18 mouse cellular contexts compared by ENCODE assay signal in genomic region chr9:57493532-57493931, GRCm38 (mm10). TPM values are rescaled to one million over a fixed set of nuclear protein-coding genes. Genes with fewer than 3 reads are reported as not detected.
"Had no signal": no experiment of that assay in that cellular context is flagged by ENCODE, and none has a peak within 500 bp of the region (broad histone marks: within the 10 kb centered on the region; RNA-seq: fewer than 3 reads in every experiment).

No protein-coding gene starts in this region.

- DNase-seq: liver, postnatal 0 days; lung, adult 2 months; lung, postnatal 14 days; lung, postnatal 36 days; right cerebral cortex, postnatal 14 days; thymus, adult 18-20 months; thymus, postnatal 14 days; thymus, postnatal 4 days had no signal

- H3K4me1 ChIP-seq: lung, embryonic 15.5 days; megakaryocyte, embryonic 14.5 days; stomach, embryonic 15.5 days had no signal

- H3K9me3 ChIP-seq: lung, embryonic 15.5 days; midbrain, embryonic 12.5 days; midbrain, embryonic 15.5 days; neural tube, embryonic 12.5 days; stomach, embryonic 15.5 days had no signal

- H3K27me3 ChIP-seq: lung, embryonic 15.5 days; stomach, embryonic 15.5 days had no signal

- H3K27ac ChIP-seq: lung, embryonic 15.5 days; macrophage; midbrain, embryonic 12.5 days; midbrain, embryonic 15.5 days; neural tube, embryonic 12.5 days; stomach, embryonic 15.5 days had no signal

- H3K9ac ChIP-seq: liver, postnatal 0 days; lung, embryonic 15.5 days; midbrain, embryonic 12.5 days; midbrain, embryonic 15.5 days; neural tube, embryonic 12.5 days; stomach, embryonic 15.5 days had no signal

- H3K36me3 ChIP-seq: lung, embryonic 15.5 days; midbrain, embryonic 12.5 days; midbrain, embryonic 15.5 days; neural tube, embryonic 12.5 days; stomach, embryonic 15.5 days had no signal

- ATAC-seq: liver, postnatal 0 days; lung, postnatal 0 days; midbrain, embryonic 15.5 days had no signal

- H3K4me3 ChIP-seq: lung, embryonic 15.5 days; megakaryocyte, embryonic 14.5 days; midbrain, embryonic 12.5 days; midbrain, embryonic 15.5 days; neural tube, embryonic 12.5 days; stomach, embryonic 15.5 days had no signal

- H3K4me2 ChIP-seq: lung, embryonic 15.5 days; midbrain, embryonic 12.5 days; midbrain, embryonic 15.5 days; neural tube, embryonic 12.5 days; stomach, embryonic 15.5 days had no signal

RNA-seq across cellular contexts. Expression of gene Rpp25, which starts 10.3 kb away (rescaled TPM):
- total RNA-seq: monocyte, adult 5-6 weeks; neutrophil, adult 5-6 weeks had no signal

RNA-seq across cellular contexts. Expression of gene Scamp5, which starts 25.7 kb away (rescaled TPM):
- total RNA-seq: monocyte, adult 5-6 weeks; neutrophil, adult 5-6 weeks had no signal
